In genomic region chr4:70534891-70535269, GRCm38 (mm10) we compare ENCODE assay signal across 8 mouse cellular contexts. TPM values are rescaled to one million over a fixed set of nuclear protein-coding genes. Genes with fewer than 3 reads are reported as not detected.
DNase-seq lines count a peak whose midpoint lies in the region; ATAC-seq lines count a peak whose summit lies in the region.

Gene Megf9 (minus strand): TSS chr4:70534995.

- peak within 1 kb of the TSS; percentile 73 for H3K4me2 ChIP-seq in hindbrain, embryonic 15.5 days

- 0% methylated on average over 41 of the region's 46 CpGs for WGBS in hindbrain, embryonic 15.5 days

- no peaks in the 10 kb centered on the region for H3K9me3 ChIP-seq in hindbrain, embryonic 15.5 days

- ATAC-seq in hindbrain, embryonic 15.5 days (ENCODE audit: low FRiP score, low read depth), result peak; percentile 99

- H3K4me3 ChIP-seq in hindbrain, embryonic 15.5 days, result peak within 1 kb of the TSS; percentile 98

- DNase-seq in ZHBTc4 (ENCODE audit: low read depth, low spot score), result peak; percentile 99
- DNase-seq in cerebellum, postnatal 4 days (ENCODE audit: low spot score in 2 of 2), result peak; percentile 93 to 97
- peak; percentile 98 for DNase-seq in gastrocnemius, adult 18-20 months (ENCODE audit: low spot score)
- DNase-seq in layer of hippocampus, postnatal 36 days, result peak; percentile 97 to 99
- DNase-seq in lung, postnatal 25 days (ENCODE audit: low spot score), result peak; percentile 98
- peak; percentile 97 for DNase-seq in retina, adult 2 months (ENCODE audit: low read depth, low spot score)
- DNase-seq in thymus, postnatal 25 days, result peak; percentile 98

- no peaks in the 10 kb centered on the region for H3K36me3 ChIP-seq in hindbrain, embryonic 15.5 days

- H3K9ac ChIP-seq in hindbrain, embryonic 15.5 days, result peak within 1 kb of the TSS; percentile 97

- H3K27me3 ChIP-seq in hindbrain, embryonic 15.5 days, result no peaks in the 10 kb centered on the region

- peaks cover 47% of the 10 kb centered on the region for H3K4me1 ChIP-seq in hindbrain, embryonic 15.5 days (replicated peaks)

- peak within 1 kb of the TSS; percentile 99 for H3K27ac ChIP-seq in hindbrain, embryonic 15.5 days (replicated peaks)

RNA-seq across cellular contexts. Expression of gene Megf9, which starts in this region (rescaled TPM):
- total RNA-seq in gastrocnemius, adult 18-20 months (2021), result 1 to 10 TPM; 2.3 to 3.6 TPM
- 28.5 and 32.0 TPM in 2 replicates for polyA plus RNA-seq in hindbrain, embryonic 15.5 days (2015; fragmentation: Nextera tagmentation; extraction: Ambion mirVana)
- 100 to 1,000 TPM; 119 to 120 TPM for total RNA-seq in layer of hippocampus, postnatal 36 days (2021)

Comparison
In these comparisons a context has a peak if more than half of its experiments do, and no peak if none do; other contexts are left out.
1. Peak in every context shown above with its lines: DNase-seq, ATAC-seq, H3K4me3 ChIP-seq and H3K27ac ChIP-seq.
2. RNA of gene Megf9 (total RNA-seq): 119 to 120 TPM in layer of hippocampus, postnatal 36 days; 2.3 to 3.6 TPM in gastrocnemius, adult 18-20 months; every median in the first group is over 10 times any median in the second.